Mouse (Mus musculus): ENCODE results near the gene Atrnl1. TPM values are rescaled to one million over a fixed set of nuclear protein-coding genes. Genes with fewer than 3 reads are reported as not detected.

The Atrnl1 gene
- total RNA-seq, 2 experiments from 2014 or later: 110 to 113 TPM

DNA sequence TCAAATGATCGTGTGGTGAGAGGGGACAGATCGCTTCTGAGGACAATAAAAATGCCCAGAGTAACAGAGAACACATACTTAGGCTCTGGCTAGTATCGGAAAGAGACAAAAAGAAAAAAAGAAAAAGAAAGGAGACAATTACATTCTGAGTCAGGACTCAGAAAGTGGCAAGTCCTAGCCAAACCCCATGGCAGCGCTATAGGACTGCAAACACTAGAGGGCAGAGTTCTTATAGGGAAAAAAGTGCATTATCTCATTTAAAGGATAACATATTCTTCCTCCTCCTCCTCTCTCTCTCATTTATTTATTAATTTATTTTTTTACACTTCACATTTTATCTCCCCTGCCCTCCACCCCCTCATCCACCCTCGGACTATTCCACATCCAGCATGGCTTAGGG is 461.6 kb downstream of the Atrnl1 start:
- intact Hi-C loops (cut with DNase I): loop anchor here (5.0 kb wide), 1 partner anchor 395 kb away; no protein-coding TSS in a partner anchor
- no peak for DNase-seq (ENCODE audit: extremely low spot score in 1 of 2, low spot score in 2 of 2)

DNA sequence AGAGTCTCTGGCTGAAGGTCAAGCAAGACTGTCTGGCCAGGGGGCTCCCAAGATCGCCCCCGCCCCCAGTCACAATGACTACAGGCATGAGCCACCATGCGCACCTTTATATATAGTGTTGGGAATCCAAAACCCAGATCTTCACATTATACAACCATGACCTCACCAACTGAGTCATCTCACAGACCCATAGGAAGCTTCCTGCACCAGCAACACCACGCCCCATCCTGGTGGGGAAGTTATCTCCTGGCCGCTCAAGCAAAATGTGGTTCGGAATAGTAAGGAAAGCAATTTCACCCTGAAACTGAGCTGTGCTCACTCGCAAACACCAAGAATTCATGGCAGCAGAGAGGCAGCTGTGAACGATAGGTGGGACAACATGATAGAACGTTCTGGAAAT is 462.0 kb downstream of the Atrnl1 start:
- intact Hi-C loops (cut with DNase I): loop anchor here (5.0 kb wide), 1 partner anchor 394 kb away; no protein-coding TSS in a partner anchor
- DNase-seq (ENCODE audit: extremely low spot score in 1 of 2, low spot score in 2 of 2): no peak

DNA sequence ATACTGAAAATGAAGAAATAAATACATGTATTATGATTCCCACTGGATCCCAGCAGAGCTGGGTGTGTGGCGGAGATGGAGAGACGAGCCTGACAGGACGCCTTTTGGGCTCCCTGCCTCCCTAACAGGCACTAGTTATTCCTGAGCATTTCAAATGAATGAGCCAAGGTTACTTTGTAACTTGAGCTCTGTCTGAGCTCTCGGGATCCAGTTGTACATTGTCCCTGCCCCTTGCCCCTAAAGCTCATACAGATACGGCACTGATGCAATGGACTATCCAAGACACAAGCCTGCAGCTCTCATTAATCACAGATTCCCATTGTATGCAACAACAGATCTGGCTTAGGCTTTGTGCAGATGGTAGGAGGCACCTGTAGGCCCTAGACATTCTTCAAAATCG is 464.4 kb downstream of the Atrnl1 start:
- intact Hi-C loops (cut with DNase I): no loop called here
- DNase-seq (ENCODE audit: extremely low spot score in 1 of 2, low spot score in 2 of 2): no peak

DNA sequence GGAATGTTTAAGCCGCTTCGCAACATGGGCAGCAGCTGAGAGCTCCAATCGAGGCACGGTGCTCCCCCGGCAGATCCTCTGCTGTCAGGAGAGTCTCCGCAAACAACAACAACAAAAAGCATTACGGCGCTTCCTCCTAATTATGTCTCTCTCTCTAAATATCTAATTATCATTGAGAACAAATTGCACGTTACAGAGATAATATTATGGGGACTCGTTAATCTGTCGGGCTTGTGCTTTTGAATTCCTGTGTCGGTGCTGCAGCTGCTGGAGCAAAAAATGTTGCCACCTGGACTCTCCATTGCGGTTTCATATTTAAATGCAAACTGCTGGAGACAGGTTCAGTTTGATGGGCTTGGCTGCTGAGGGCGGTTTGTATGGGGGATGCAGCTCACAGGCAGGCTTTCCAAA is 466.1 kb downstream of the Atrnl1 start:
- intact Hi-C loops (cut with DNase I): no loop called here
- DNase-seq (ENCODE audit: extremely low spot score in 1 of 2, low spot score in 2 of 2): no peak

DNA sequence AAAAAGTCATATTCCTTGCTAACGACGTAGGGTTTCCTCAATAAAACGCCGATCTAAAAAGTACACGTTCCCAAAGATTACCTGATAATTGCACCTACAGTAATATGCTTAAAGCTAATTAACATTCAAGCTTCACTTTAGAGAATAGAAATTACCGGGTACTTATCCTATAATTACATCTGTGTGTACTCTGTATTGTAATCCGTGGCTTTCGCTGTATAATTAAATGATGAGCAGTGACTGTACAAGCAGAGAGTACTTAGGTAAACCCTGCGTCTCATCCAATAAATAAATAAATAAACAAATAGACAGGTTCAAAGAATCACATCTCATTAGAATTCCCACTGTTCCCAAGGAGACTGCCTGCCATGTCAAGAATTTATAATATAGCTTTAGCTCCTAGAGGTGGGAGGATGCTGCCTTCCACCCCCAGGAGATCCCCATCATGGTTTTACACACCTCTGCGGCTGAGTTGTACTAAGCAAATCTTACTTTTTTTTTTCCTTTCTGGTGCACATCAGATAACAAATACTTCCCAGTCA is 466.8 kb downstream of the Atrnl1 start:
- no peak for DNase-seq (ENCODE audit: extremely low spot score in 1 of 2, low spot score in 2 of 2)
- intact Hi-C loops (cut with DNase I): no loop called here

DNA sequence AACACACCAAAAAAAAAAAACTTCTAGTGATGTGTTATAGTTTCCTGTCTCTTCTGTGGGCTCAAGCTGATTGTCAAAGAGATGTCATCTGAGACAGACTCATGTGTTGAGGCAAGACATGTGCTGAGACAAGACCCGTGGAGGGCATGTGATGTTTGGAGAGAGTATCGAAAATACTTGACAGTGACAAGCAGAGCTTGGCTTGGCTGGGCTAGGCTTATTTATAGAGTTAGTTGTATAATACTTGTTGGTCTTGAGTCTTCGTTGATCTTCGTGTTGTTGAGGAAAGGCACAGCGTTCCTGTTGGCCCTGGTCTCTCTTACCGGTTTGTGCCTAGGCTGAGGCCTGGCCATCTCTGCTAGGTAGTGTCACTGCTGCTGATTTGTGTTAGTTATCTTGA is 469.3 kb downstream of the Atrnl1 start:
- intact Hi-C loops (cut with DNase I): no loop called here
- no peak for DNase-seq (ENCODE audit: extremely low spot score in 1 of 2, low spot score in 2 of 2)

DNA sequence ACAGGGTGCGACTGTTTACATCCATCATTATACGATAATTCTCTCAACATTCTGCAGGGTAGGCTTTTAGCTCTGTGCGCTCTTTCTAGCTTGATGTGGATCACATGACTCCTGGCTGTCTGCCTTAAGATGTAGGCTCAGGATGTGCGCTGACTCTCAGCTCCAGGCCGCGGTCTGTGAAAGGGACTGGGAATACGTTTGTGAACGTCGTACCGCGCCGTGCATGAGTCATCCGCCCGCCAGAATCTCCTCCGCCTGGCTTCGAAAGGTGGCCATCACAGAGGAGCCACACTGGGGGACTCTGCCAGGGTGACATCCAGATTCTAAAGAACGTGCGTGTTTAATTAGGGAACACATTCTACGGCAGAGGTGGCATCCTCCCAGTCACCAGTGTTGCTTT is 471.9 kb downstream of the Atrnl1 start:
- DNase-seq (ENCODE audit: extremely low spot score in 1 of 2, low spot score in 2 of 2): no peak
- intact Hi-C loops (cut with DNase I): no loop called here

DNA sequence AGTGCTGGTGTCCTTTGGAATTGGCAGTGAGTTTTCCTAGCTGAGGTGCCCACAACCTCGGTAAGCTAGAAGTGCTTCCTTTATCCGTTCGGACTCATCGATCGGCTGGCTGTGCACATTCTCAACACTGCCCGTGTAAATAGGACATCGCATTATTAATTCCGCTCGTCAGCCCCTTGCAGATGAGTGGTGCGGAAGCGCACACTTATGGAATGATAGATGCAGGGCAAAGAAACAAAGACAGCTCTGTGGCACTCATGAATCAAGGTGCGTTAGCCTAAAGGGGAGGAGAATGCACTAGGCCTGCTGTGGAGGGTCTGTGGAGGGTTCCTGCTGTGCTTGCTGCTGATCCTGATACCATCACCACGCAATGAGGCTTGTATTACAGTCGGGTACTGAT is 474.0 kb downstream of the Atrnl1 start:
- intact Hi-C loops (cut with DNase I): no loop called here
- DNase-seq (ENCODE audit: extremely low spot score in 1 of 2, low spot score in 2 of 2): no peak

DNA sequence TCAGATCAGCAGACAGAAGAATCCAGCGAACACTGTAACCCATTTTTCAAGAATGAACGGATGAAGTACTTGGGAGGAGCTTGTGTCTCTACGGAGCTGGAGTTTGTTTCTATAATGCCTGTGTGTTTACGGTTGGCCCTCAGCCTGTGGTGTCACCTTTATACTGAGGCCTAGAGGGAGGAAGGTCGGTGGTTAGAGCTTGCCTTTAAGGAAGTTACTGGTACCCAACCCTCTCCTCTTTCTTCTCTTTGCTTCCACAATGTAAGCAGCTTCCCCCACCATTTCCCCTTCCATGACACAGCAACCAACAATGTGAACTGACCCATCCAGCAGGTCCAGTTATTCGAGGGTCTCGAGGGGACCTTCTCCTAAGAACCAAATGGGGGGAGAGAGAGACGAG is 475.9 kb downstream of the Atrnl1 start:
- intact Hi-C loops (cut with DNase I): no loop called here
- DNase-seq (ENCODE audit: extremely low spot score in 1 of 2, low spot score in 2 of 2): no peak

DNA sequence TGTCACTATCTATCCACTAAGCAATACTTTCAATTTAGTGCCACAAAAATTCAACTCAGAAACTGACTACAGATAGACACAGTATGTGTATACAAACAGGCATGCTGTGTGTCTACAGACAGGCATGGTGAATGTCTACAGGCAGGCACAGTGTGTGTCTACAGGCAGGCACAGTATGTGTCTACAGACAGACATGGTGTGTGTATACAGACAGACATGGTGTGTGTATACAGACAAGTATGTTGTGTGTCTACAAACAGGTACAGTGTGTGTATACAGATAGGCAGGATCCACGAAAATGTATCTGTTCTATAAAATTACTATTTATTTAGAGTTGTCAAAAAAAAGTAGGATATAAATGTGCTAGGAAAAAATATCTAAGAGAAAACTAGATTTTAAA is 477.1 kb downstream of the Atrnl1 start:
- intact Hi-C loops (cut with DNase I): no loop called here
- DNase-seq (ENCODE audit: extremely low spot score in 1 of 2, low spot score in 2 of 2): no peak

DNA sequence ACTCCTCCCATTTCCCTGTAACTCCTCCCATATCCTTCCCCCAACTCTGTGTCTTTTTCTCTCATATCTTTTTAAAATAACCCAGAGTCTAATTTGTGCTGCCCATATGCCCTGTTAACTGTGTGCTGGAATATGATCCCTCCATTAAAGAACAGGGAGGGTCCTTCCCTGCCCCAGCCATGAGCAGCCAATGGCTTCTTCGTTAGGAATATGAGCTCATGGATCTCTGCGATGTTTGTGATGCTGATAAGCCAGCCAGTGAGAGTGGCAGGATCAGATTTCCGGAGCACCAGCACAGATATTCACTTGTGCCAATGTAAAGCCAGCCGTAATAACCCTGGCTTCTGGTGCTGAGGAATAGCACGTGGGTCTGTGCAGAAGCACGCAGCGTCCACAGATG is 477.6 kb downstream of the Atrnl1 start:
- no peak for DNase-seq (ENCODE audit: extremely low spot score in 1 of 2, low spot score in 2 of 2)
- intact Hi-C loops (cut with DNase I): no loop called here

DNA sequence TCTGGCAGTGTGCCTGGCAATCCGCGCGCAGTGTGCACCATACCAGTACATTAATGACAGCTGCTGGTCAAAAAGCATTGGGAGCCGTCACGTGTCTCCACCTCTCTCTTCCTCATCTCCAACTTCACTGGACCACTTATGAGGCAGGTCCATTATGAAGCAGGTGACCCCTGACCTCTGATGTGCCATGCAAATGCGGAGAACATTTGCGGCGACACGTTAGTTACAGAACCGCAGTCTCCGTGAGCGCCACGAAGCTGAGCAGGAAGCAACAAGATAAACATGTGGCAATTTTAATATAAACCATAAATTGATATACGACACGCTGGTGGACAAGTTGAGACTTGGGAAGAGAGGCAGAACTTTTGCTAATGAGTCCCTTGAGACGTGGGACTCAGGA is 481.1 kb downstream of the Atrnl1 start:
- DNase-seq (ENCODE audit: extremely low spot score in 1 of 2, low spot score in 2 of 2): no peak

DNA sequence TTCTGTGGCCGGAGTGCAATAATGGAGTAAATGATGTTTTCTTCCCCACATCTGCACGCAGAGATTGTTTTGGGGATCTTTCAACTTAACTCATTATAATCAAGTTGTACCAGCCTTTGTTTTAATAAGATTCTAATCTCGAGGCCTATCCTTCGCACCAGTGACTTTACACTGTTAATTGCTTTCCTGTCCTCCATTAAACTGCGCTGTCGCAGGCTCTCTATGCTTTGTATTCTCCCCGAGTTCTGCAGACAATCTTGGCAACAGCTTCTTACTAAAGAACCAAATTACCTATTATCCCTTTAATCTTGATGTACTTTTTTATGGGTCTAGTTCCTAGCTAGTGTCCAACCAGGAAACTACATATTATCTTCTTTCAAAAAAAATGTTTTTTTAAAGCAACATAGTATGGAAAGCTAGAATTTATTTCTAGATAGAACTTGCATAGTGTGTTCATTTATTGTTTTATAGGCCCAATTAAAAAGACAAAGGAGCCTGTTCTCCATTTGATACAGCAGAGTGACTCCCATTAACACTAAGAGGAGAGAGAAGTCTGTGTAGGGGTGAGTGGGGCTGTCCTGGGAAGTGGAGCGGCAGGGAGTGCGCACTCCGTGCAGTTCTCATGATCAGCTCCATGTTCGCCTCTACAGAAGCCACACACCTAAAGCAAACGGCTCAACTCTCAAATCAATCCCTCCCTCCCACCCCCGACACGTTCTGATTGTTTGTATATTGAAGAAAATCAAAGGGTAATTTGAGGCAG is 484.1 kb downstream of the Atrnl1 start:
- intact Hi-C loops (cut with DNase I): no loop called here
- no peak for DNase-seq (ENCODE audit: extremely low spot score in 1 of 2, low spot score in 2 of 2)

More for the DNA sequence above, 481.1 kb downstream of the Atrnl1 start:
- intact Hi-C loops (cut with DNase I): no loop called here

DNA sequence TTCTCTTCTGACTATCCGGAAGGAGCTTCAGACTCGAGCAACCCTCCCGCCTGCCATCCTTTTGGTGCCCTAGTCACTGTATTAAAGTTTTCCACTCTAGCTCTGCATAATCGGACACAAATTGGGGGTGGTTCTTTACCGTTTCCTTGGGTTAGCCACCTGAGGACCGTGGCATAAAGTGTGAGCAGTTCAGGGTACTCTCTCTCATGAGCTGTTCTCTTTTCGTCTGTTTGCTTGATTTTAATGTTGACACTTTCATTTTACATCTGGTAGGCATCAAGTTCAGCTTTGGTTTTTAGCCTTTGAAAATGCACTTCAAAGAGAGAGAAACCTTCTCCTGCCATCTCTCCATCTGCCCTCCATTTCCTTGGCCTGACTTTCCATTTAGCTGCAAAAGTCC is 484.9 kb downstream of the Atrnl1 start:
- intact Hi-C loops (cut with DNase I): no loop called here
- DNase-seq (ENCODE audit: extremely low spot score in 1 of 2, low spot score in 2 of 2): no peak

DNA sequence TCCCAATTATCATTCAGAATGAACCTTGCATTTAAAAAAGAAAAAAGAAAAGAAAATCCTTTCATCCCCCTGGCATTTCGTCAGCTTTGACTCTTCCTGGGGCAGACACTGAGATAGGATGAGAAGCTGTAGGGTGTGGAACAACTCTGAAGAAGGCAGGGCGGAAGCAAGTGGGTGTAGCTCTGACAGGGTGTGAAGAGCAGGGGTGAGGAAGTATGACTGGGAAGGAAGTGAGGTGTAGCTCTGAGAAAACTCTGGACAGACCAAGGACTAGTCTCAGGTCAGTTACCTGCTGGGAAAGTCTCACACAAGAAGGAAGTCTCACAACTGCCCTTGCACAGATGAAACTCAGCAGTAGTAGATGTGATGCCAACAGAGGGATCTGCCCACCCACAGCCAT is 486.4 kb downstream of the Atrnl1 start:
- intact Hi-C loops (cut with DNase I): no loop called here
- DNase-seq (ENCODE audit: extremely low spot score in 1 of 2, low spot score in 2 of 2): no peak

DNA sequence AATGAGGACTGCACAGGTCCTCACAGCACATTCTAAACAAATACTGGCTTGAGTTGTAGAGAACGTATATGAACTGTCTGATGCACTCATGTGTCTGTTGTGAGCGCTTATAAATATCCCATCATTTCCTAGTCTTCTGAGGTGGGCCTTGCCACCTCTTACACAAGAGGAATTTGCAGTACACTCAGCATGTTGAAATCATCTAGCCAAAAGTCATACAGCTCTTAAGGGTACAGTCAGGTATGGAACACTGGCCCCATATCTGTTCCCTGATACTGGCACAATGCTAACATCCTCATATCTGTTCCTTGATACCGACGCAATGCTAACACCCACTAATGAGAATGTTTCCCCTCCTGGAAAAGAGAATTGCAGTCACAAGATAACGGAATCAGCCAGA is 488.7 kb downstream of the Atrnl1 start:
- intact Hi-C loops (cut with DNase I): no loop called here

DNA sequence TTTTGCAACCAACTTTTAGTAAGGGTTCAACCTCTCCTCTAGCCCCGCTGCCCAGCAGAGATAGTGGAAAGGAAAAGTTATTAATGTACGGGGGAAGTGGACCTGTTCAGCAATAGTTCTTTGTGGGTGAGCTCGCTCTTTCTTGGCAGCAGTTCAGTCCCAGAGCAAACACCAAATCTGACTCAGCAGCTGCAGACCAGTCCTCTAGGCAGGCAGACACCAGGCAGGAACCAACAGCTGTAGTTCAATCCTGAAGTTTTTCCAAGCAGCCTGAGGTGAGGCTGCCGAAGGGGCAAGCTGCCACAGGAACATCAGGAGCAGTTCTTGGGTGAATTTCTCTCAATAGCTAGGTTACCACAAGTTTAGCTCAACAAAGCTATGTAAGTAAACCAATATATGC is 489.5 kb downstream of the Atrnl1 start:
- DNase-seq (ENCODE audit: extremely low spot score in 1 of 2, low spot score in 2 of 2): no peak
- intact Hi-C loops (cut with DNase I): no loop called here

More for the DNA sequence above, 488.7 kb downstream of the Atrnl1 start:
- DNase-seq (ENCODE audit: extremely low spot score in 1 of 2, low spot score in 2 of 2): no peak

DNA sequence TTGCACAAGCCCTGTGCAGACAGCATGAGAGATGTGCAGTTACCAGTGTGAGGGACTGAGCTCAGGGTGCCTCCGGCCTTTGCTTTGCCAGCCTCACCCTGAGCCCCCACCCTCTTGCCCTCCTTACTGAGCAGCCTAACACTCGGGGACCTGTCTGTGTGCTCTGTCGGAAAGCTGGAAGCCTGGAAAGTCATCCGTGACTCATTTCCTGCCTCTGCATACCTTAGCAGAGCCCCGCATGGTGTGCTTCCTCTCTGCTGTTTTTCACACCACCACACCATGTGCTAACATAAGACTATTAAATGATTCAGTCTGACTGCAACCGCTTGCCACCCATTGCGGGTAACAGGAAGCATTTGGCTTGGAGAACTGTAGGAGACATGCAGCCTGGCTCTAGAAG is 493.7 kb downstream of the Atrnl1 start:
- intact Hi-C loops (cut with DNase I): no loop called here
- DNase-seq (ENCODE audit: extremely low spot score in 1 of 2, low spot score in 2 of 2): no peak

DNA sequence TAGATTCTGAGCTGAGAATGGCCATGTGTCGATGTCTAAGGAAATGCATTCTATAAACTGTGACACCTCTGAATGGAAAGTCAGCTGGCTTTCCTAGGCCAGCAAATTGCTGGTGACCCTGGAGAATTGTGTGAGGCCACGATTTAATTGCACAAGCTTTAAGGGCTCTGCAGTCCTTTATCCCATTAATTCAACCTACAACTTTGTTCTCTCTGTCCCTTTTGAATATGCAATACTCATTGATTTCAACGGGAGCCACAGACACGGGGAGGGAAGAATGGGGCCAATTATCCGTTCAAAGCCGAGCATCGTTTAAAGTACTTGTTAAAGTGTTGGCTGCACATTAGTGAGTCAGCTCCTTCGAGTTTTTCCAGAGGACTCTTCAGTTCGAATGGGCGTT is 496.8 kb downstream of the Atrnl1 start:
- peak in 1 of 2 experiments; percentile 21 for DNase-seq (ENCODE audit: extremely low spot score in 1 of 2, low spot score in 2 of 2)
- intact Hi-C loops (cut with DNase I): no loop called here

DNA sequence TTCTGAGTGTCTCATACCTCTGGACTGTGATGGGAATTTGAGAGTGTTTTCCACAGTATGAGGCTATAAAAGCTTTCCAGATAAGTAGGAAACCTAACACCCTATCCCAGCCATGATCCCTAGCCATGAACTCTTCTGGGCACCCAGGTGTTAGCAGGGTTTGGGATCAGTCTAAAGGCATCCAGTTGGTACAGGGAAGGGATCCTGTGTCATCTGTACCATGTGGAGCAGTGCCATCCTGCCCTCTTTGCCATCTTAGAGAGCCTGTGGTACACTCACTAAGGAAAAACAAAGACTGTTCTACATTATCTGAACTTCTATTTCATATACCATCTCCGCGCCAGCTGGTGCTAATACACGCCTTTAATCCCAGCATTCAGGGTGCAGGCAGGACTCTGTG is 499.7 kb downstream of the Atrnl1 start:
- intact Hi-C loops (cut with DNase I): no loop called here
- DNase-seq (ENCODE audit: extremely low spot score in 1 of 2, low spot score in 2 of 2): no peak

DNA sequence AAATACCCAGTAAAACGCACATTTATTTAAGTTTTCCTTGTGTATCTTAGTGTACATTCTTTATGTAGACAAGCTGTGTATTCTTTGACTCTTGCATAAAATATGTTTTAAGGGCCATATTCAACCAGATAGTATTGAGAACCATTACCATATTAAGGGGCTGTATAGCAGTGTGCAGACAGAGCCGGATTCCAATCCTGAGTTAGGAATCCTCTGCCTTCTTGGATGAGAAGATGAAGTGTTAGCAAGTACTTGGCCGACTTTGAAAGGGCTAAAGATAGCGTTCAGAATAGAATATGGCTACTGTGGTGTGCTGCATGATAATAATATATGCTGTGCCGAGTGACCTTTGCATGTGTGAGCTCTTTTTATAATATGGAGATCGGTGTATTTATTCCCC is 500.5 kb downstream of the Atrnl1 start:
- intact Hi-C loops (cut with DNase I): no loop called here
- no peak for DNase-seq (ENCODE audit: extremely low spot score in 1 of 2, low spot score in 2 of 2)
